Mouse (Mus musculus): ENCODE data around the gene Hspa2.

DNA sequence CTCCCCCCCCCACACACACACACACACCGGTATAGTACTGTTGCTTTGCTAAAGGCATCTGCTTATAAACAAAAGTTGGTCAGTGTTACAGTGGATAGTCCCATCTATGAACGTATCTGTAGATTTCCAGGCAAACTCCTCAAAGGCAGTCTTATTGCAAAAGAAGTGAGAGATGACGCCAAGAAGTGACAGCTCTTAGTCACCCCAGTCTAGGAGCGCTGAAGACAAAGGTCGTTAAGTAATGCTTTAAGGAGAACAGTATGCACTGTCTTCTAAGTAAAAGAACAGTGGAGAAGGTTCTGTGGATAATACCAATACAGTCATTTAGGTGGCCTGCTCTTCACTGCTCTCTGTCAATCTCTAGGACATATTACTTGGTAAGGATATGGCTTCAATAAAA is 11.0 kb upstream of the Hspa2 start:
- TF ChIP-seq MAX (IDR thresholded peaks at IDR 0.05) (no peak), USF1 (IDR thresholded peaks at IDR 0.05; ENCODE audit: low read depth) (no peak), CTCF (IDR thresholded peaks at IDR 0.05; ENCODE audit: control insufficient read depth, insufficient read depth, insufficient read length) (no peak), CEBPB (IDR thresholded peaks at IDR 0.05; ENCODE audit: low read depth) (no peak), MYOD1 (IDR thresholded peaks at IDR 0.05; ENCODE audit: control insufficient read depth, insufficient read length, low read depth) (no peak), FOSL1 (IDR thresholded peaks at IDR 0.05; ENCODE audit: insufficient read depth, low read length, poor library complexity, severe bottlenecking) (no peak)

All from C2C12 (cell line).